Mouse (Mus musculus): ENCODE results near the gene Hoxb6. TPM values are rescaled to one million over a fixed set of nuclear protein-coding genes. Genes with fewer than 3 reads are reported as not detected.
A peak's percentile ranks its signal among the peaks of the same experiment; 100 is the strongest.

Gene Hoxb6
- polyA plus RNA-seq, 1 experiment from 2014 or later, result 11.6 TPM

DNA sequence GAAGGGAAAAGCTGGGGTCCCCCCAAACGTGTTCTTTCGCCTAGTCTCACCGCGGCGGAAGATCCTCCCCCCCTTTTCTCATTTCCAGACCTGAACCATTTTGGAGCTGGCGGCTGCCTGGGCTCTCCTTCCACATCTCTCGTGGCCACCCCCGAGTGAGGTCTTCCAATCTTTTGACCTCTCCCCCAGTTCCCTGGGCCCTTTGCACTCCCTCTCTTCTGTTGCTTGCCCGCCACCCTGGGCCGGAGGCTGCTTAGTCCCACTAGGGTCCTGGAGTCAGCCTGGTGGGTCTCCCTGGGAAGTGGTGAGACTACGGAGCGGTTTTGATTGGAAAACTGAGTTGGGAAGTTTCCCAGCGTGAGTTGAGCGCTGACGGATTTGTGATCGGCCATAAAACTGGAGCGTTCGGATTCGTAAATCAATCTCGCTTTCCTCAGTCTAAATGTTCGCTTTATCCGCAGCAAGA lies 33.5 kb downstream of the Hoxb6 start:
- H3K4me2 ChIP-seq (ENCODE audit: low read depth, low read length), result peak overlapping the region; percentile 79
- ATAC-seq (ENCODE audit: low read depth), result no peak
- no peaks in the 10 kb centered on the region for H3K36me3 ChIP-seq (ENCODE audit: control insufficient read depth, insufficient read depth, low read length)
- no peaks in the 10 kb centered on the region for H3K9me3 ChIP-seq (ENCODE audit: control insufficient read depth, low read length)
- peaks cover 19% of the 10 kb centered on the region for H3K4me1 ChIP-seq (replicated peaks; ENCODE audit: control insufficient read depth, insufficient read depth, low read length)
- WGBS, result 14% methylated on average over 22 of the region's 22 CpGs
- H3K4me3 ChIP-seq (ENCODE audit: low read length), result peak overlapping the region; percentile 45
- peak overlapping the region; percentile 94 for H3K27ac ChIP-seq (ENCODE audit: low read length)
- H3K27me3 ChIP-seq (ENCODE audit: control insufficient read depth, insufficient read depth, low read depth, low read length), result peaks cover 23% of the 10 kb centered on the region
- peak overlapping the region; percentile 79 for H3K9ac ChIP-seq (ENCODE audit: low read length)

DNA sequence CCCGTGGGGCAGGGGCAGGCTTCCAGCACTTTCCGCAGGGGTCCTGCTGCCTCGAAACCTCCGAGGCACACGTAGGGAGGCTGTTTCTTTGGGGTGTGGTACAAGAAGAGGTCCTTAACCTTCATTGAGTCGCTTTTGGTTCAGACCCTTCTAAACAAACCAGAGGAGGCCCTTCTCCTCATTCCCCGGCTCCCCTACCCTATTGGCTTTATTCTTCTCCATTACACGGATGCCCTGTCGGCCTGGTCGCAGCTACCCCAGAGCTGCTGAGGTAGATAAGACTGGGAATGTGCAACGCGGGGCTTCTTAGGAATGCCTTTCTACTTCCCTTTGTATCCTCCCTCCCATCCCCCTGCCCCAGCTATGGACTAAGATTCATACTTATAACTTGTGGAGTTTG lies 34.4 kb downstream of the Hoxb6 start:
- Histone ChIP-seq H3K36me3 (ENCODE audit: control insufficient read depth, insufficient read depth, low read length) (no peaks in the 10 kb centered on the region), H3K4me2 (ENCODE audit: low read depth, low read length) (peak overlapping the region; percentile 79), H3K4me3 (ENCODE audit: low read length) (peak overlapping the region; percentile 45), H3K9me3 (ENCODE audit: control insufficient read depth, low read length) (no peaks in the 10 kb centered on the region), H3K9ac (ENCODE audit: low read length) (peak overlapping the region; percentile 79), H3K27me3 (ENCODE audit: control insufficient read depth, insufficient read depth, low read depth, low read length) (peaks cover 24% of the 10 kb centered on the region), H3K4me1 (replicated peaks; ENCODE audit: control insufficient read depth, insufficient read depth, low read length) (peaks cover 19% of the 10 kb centered on the region), H3K27ac (ENCODE audit: low read length) (peak overlapping the region; percentile 94)
- no peak for ATAC-seq (ENCODE audit: low read depth)
- 11% methylated on average over 12 of the region's 12 CpGs for WGBS

DNA sequence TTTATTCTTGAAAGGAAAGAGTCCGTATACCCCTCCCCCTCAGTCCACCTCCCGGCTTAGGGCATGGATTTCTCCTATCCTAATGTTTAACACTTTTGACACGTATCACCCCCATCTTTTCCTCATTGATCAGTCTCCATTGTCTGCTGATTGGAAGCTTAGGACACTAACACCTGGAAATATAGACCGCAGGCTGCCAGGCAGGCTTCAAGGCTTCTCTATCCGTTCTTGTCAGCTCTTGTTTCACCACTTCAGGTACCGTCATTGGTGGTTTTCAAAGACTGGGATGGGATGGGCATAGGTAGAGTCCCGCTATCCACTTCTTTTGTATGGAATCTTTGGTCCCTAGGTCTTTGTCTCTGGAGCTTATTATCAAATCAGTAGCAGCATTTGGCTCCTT lies 34.8 kb downstream of the Hoxb6 start:
- Histone ChIP-seq H3K4me2 (ENCODE audit: low read depth, low read length) (peak overlapping the region; percentile 79), H3K9ac (ENCODE audit: low read length) (peak overlapping the region; percentile 79)

DNA sequence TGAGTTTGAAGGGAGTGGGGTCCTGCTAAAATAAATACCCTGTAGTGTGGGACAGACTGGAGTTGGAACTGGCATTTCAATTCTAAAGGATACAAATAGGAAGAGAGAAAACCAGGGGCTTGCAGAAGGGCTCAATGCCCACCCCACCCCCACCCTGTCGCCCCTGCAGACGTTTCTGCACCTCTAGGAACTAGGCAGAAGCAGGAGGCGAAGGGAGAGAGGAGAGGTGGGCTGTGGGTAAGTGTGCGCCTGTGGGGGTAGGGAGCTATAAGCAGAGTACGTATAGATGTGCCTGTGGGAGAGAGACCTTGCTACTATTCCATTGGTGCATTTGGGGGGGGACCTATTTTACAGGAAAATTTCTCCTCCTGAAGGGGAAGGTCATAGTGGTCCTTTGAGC lies 35.5 kb downstream of the Hoxb6 start:
- H3K9ac ChIP-seq (ENCODE audit: low read length), result peak overlapping the region; percentile 79
- no peaks in the 10 kb centered on the region for H3K36me3 ChIP-seq (ENCODE audit: control insufficient read depth, insufficient read depth, low read length)
- 19% methylated on average over 5 of the region's 5 CpGs for WGBS
- peak overlapping the region; percentile 79 for H3K4me2 ChIP-seq (ENCODE audit: low read depth, low read length)
- H3K4me3 ChIP-seq (ENCODE audit: low read length), result peak overlapping the region; percentile 35
- peaks cover 22% of the 10 kb centered on the region for H3K27me3 ChIP-seq (ENCODE audit: control insufficient read depth, insufficient read depth, low read depth, low read length)
- no peaks in the 10 kb centered on the region for H3K9me3 ChIP-seq (ENCODE audit: control insufficient read depth, low read length)
- H3K4me1 ChIP-seq (replicated peaks; ENCODE audit: control insufficient read depth, insufficient read depth, low read length), result peaks cover 19% of the 10 kb centered on the region
- no peak for ATAC-seq (ENCODE audit: low read depth)
- peak overlapping the region; percentile 94 for H3K27ac ChIP-seq (ENCODE audit: low read length)

More for the DNA sequence above, 34.8 kb downstream of the Hoxb6 start:
- 15% methylated on average over 7 of the region's 7 CpGs for WGBS
- Histone ChIP-seq H3K27me3 (ENCODE audit: control insufficient read depth, insufficient read depth, low read depth, low read length) (peaks cover 25% of the 10 kb centered on the region), H3K27ac (ENCODE audit: low read length) (peak overlapping the region; percentile 94), H3K4me3 (ENCODE audit: low read length) (peak overlapping the region; percentile 45), H3K4me1 (replicated peaks; ENCODE audit: control insufficient read depth, insufficient read depth, low read length) (peaks cover 19% of the 10 kb centered on the region), H3K36me3 (ENCODE audit: control insufficient read depth, insufficient read depth, low read length) (no peaks in the 10 kb centered on the region), H3K9me3 (ENCODE audit: control insufficient read depth, low read length) (no peaks in the 10 kb centered on the region)
- no peak for ATAC-seq (ENCODE audit: low read depth)

DNA sequence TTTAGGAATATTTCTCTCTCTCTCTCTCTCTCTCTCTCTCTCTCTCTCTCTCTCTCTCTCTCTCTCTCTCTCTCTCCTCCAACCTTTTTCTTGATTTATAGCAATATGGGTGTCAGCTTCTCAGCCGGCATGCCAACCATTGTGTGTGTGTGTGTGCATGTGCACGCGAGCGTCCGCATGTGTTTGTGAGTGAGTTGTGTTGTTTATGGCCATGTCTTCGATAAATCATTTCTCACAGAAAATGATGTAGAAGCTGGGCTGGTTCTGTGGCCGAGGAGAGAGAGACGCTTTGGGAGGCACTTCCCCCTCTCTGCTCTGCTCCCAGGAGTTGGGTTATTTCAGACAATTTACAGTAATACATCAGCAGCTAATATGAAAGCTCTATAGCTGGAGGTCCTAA lies 36.3 kb downstream of the Hoxb6 start:
- Histone ChIP-seq H3K9me3 (ENCODE audit: control insufficient read depth, low read length) (no peaks in the 10 kb centered on the region), H3K9ac (ENCODE audit: low read length) (peak overlapping the region; percentile 79), H3K36me3 (ENCODE audit: control insufficient read depth, insufficient read depth, low read length) (no peaks in the 10 kb centered on the region), H3K4me2 (ENCODE audit: low read depth, low read length) (peak overlapping the region; percentile 79), H3K4me1 (replicated peaks; ENCODE audit: control insufficient read depth, insufficient read depth, low read length) (peaks cover 19% of the 10 kb centered on the region), H3K27me3 (ENCODE audit: control insufficient read depth, insufficient read depth, low read depth, low read length) (peaks cover 26% of the 10 kb centered on the region), H3K4me3 (ENCODE audit: low read length) (peak overlapping the region; percentile 35), H3K27ac (ENCODE audit: low read length) (peak overlapping the region; percentile 94)
- 9% methylated on average over 8 of the region's 8 CpGs for WGBS
- ATAC-seq (ENCODE audit: low read depth), result no peak

DNA sequence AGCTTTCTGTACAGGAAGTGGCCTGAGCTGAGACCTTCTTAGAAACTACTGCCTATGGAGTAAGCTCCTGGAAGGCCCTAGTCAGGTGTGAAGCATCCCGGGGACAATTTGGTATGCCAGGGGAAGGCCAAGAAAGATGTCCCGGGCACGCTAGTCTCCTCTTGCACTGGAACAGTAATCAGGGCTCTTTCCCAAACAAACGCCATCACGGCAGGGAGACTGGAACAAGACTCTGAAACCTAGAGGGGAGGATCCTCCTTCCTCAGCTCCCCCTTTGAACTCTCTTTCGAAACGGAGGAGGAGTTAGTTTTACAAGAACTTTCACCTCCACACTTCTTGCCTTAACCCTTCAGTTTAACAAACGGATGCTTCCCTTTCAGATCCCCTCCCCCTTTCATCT lies 39.8 kb downstream of the Hoxb6 start:
- ATAC-seq (ENCODE audit: low read depth), result peak; percentile 51
- peaks cover 30% of the 10 kb centered on the region for H3K4me1 ChIP-seq (replicated peaks; ENCODE audit: control insufficient read depth, insufficient read depth, low read length)
- H3K4me2 ChIP-seq (ENCODE audit: low read depth, low read length), result peak overlapping the region; percentile 65
- peak overlapping the region; percentile 95 for H3K27ac ChIP-seq (ENCODE audit: low read length)
- H3K9me3 ChIP-seq (ENCODE audit: control insufficient read depth, low read length), result no peaks in the 10 kb centered on the region
- WGBS, result 2% methylated on average over 8 of the region's 8 CpGs
- H3K4me3 ChIP-seq (ENCODE audit: low read length), result peak overlapping the region; percentile 59
- H3K9ac ChIP-seq (ENCODE audit: low read length), result peak overlapping the region; percentile 76
- H3K36me3 ChIP-seq (ENCODE audit: control insufficient read depth, insufficient read depth, low read length), result no peaks in the 10 kb centered on the region
- peaks cover 35% of the 10 kb centered on the region for H3K27me3 ChIP-seq (ENCODE audit: control insufficient read depth, insufficient read depth, low read depth, low read length)

DNA sequence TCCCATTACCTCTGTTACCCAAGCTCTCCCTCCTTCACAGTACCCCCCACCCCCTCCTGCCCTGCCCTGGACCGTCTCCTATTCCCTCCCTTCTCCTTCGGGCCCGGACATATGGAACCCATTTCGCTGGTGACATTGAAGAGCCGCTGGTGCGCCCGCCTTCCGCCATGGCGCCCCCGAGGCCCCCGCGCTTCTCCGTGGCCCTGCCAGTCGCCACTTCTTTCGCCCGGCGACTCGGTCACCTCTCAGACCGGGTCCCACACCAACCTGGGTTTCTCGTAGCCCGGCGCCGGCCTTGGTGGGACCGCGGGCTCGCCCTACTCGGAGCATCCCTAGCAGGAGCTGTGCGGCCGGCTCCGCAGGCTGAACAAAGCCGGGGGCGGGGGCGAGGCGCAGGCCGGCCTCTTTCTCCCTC lies 40.3 kb downstream of the Hoxb6 start:
- WGBS, result under 1% methylated on average over 30 of the region's 35 CpGs
- ATAC-seq (ENCODE audit: low read depth), result peak; percentile 77
- Histone ChIP-seq H3K27ac (ENCODE audit: low read length) (peak overlapping the region; percentile 95), H3K4me1 (replicated peaks; ENCODE audit: control insufficient read depth, insufficient read depth, low read length) (peaks cover 29% of the 10 kb centered on the region), H3K4me3 (ENCODE audit: low read length) (peak overlapping the region; percentile 59), H3K27me3 (ENCODE audit: control insufficient read depth, insufficient read depth, low read depth, low read length) (peaks cover 35% of the 10 kb centered on the region), H3K4me2 (ENCODE audit: low read depth, low read length) (peak overlapping the region; percentile 65), H3K36me3 (ENCODE audit: control insufficient read depth, insufficient read depth, low read length) (no peaks in the 10 kb centered on the region), H3K9me3 (ENCODE audit: control insufficient read depth, low read length) (no peaks in the 10 kb centered on the region), H3K9ac (ENCODE audit: low read length) (peak overlapping the region; percentile 76)

DNA sequence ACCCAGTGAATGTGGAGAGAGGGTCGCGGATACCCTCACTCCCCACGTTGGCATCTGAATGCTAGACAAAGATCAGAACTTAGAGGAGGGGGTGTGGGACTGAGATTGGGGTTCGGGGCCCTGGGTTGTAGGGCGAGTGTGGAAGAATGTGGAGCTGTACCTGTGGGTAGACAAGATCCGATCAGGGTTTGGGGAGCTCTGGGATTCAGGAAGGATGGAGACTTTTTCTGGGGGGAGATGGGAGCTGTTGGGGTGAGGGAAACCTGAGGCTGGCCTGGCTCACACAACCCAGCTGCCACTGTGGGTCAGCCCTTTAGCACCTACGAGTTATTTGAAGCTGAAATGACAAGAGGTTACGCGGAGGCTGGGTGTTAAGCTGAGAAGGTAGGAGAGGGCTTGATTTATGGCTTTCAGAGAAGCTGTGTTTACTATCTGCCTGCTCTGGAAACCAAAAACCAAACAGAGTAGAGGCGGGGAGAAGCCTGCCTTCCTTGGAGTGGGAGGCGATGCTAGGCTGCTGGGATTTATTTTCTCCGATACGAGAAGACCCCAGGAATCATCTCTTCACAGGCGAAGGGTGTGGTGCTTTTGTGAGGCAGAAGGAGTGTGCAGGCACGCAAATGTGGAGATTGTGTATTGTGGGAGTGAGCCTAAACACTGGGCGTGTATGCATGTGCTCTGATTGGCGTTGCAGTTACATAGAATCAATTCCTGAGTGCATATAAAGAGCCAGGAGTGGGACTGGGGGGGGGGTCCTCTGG lies 41.1 kb downstream of the Hoxb6 start:
- Histone ChIP-seq H3K9ac (ENCODE audit: low read length) (peak overlapping the region; percentile 76), H3K36me3 (ENCODE audit: control insufficient read depth, insufficient read depth, low read length) (no peaks in the 10 kb centered on the region), H3K4me1 (replicated peaks; ENCODE audit: control insufficient read depth, insufficient read depth, low read length) (peaks cover 32% of the 10 kb centered on the region), H3K4me3 (ENCODE audit: low read length) (peak overlapping the region; percentile 59), H3K27me3 (ENCODE audit: control insufficient read depth, insufficient read depth, low read depth, low read length) (peaks cover 37% of the 10 kb centered on the region), H3K9me3 (ENCODE audit: control insufficient read depth, low read length) (no peaks in the 10 kb centered on the region), H3K4me2 (ENCODE audit: low read depth, low read length) (peak overlapping the region; percentile 65), H3K27ac (ENCODE audit: low read length) (peak overlapping the region; percentile 95)
- ATAC-seq (ENCODE audit: low read depth), result no peak
- 10% methylated on average over 17 of the region's 17 CpGs for WGBS

DNA sequence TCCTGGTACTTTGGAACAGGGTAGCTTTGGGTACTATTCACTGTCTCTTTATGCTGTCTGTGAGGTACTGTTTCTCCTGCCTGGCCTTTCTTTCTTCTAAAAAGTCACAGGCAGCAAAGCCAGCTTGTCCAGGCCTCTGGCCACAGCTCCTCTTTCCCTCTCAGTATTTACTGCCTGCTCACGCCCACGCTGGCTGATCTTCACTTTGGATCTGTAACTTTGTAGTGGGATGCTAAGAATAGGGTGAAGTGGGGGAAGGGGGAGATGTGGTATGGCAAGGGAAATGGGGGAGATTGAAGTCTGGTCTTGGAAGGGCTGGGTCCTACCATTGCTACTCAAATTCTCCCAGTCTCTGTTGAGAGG lies 41.7 kb downstream of the Hoxb6 start:
- H3K4me3 ChIP-seq (ENCODE audit: low read length), result peak overlapping the region; percentile 59
- H3K27me3 ChIP-seq (ENCODE audit: control insufficient read depth, insufficient read depth, low read depth, low read length), result peaks cover 40% of the 10 kb centered on the region
- no peaks in the 10 kb centered on the region for H3K36me3 ChIP-seq (ENCODE audit: control insufficient read depth, insufficient read depth, low read length)
- peak overlapping the region; percentile 95 for H3K27ac ChIP-seq (ENCODE audit: low read length)
- H3K9me3 ChIP-seq (ENCODE audit: control insufficient read depth, low read length), result no peaks in the 10 kb centered on the region
- H3K4me2 ChIP-seq (ENCODE audit: low read depth, low read length), result peak overlapping the region; percentile 65
- WGBS, result 9% methylated on average over 2 of the region's 2 CpGs
- H3K4me1 ChIP-seq (replicated peaks; ENCODE audit: control insufficient read depth, insufficient read depth, low read length), result peaks cover 35% of the 10 kb centered on the region
- peak overlapping the region; percentile 76 for H3K9ac ChIP-seq (ENCODE audit: low read length)
- no peak for ATAC-seq (ENCODE audit: low read depth)
